Mouse (Mus musculus) MN1 (cell line): Measurements from ENCODE around the gene Rnf215.
A peak's percentile ranks its signal among the peaks of the same experiment; 100 is the strongest.
"Not testable (repeated sequence)": the region's sequence is repeated elsewhere in the genome, so short reads cannot be mapped to it uniquely, and the experiment has no call there.

Experiments used
- DNase-seq: peaks from one replicate; pipeline ENCODE4 v3.0.0-alpha.2; 2016; ENCODE audit warnings: low spot score

Rnf215 gene

DNA sequence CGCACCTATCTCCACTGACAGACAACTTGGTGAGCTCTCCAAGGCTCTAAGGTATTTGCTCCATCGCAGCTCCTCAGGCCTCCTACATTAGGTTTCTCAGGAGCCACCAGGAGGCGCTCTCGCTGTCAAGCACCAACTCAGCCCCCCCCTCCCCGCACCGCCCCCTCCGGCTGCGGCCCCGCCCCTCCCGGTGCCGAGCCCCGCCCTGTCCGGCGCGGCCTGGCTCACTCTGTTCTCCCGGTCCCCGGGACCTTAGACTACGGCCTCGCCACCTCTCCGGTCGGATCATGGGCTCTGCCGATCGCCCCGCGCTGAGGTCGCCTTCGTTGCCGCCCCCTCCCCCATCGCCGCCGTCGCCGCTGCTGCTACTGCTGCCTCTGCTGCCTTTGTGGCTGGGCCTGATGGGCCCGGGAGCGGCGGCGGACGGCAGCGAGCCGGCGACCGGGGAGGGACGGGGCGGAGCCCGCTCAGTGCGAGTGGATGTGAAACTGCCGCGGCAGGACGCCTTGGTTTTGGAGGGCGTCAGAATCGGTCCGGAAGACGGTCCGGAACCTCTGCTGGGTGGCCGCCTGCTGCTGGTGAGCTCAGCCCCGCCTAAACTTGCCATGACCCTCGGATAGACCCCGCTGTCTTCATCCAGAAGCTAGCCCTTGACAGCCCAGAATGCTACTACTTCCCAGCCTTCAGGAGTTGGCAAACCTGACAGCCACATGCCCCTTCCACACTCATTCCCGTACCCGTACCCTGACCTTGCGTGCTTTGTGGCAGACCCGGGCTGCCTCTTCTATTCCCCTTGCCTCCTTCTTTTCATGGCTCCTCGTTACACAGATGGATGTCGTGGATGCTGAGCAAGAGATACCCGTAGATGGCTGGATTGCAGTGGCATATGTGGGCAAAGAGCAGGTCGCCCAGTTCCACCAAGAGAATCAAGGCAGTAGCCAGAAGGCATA, at the start of gene Rnf215:
Rnf215 (plus strand) TSS at position 217 of the 950 bp plus-strand sequence.
- peak; percentile 95 for DNase-seq

DNA sequence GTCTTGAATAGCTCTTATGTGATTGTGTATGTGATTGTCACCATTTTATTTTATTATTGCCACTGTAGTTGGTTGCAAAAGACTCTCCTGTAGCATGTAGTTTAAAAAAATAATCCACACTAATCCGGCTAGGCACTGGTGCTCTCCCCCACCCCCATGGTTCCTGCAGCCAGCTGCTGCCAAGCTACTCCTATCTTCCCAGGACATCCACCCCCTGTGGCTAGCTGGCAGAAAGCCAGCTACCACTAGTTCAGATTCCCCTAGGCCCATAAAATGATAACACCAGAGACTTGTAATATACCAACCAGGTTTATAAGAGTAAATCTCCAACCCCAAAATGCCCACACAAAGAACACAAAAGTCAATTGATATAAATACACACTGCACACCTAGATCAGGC, 48.8 kb upstream of the Rnf215 start:
- peak; percentile 21 for DNase-seq

DNA sequence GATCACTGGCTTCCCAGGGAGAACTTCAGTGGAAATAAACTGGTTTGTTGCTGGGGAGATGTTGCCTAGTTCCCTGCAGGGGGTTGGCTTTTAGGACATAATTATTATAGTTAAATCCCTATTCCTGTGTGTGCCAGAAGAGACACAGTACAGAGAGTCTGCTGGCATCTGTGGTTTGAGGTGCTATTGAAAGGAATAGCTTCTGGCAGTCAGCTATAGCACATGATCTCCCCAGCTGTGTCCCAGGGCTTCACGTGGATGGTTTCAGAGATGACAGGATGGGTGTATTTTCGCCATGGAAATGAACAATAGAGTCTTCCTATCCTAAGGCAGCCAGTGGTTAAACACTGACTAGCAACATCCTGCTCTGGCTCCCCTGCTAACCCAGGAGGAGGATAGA, 47.7 kb upstream of the Rnf215 start:
- DNase-seq: no peak

DNA sequence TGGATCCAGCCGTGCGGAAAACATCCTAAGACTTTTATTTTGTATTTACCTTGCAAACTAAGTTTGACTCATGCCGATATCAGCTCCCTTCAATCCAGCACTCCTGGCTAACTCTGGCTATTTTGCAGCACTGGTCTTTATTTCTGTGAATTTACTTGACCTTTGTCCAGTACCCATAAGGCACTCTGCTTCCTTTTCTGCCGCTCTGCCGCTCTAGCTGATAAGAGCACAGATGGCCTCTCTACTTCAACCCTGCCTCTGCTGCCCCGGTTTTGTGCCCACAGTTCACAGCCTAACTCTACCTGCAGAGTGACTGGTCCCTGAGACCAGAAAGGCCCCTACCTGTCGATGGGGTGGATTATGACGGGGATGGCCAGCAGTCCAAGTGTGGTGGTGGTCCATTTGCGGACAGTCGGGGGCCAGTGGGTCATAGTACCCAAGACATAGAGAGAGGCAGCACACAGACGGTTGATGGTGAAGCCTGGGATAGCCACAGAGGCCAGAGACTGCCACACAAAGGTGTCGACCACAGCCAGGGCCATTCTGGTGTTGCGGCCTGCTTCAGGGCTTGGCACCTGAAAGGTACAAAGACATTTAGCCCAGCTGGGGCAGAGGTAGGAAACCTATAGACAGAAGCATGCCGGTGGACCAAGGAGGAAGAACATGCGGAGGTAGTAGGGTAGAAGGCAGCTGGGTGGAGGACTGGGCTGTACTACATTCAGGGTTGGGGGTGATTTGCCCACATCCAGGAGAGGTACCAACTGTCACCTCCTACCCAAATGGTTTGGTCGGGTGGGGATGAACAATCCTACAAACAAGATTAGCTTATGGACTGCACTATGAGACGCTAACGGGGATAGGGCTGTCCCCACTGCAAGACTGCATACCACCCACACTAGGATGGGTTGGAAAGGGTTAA, 41.3 kb upstream of the Rnf215 start:
- no peak for DNase-seq

DNA sequence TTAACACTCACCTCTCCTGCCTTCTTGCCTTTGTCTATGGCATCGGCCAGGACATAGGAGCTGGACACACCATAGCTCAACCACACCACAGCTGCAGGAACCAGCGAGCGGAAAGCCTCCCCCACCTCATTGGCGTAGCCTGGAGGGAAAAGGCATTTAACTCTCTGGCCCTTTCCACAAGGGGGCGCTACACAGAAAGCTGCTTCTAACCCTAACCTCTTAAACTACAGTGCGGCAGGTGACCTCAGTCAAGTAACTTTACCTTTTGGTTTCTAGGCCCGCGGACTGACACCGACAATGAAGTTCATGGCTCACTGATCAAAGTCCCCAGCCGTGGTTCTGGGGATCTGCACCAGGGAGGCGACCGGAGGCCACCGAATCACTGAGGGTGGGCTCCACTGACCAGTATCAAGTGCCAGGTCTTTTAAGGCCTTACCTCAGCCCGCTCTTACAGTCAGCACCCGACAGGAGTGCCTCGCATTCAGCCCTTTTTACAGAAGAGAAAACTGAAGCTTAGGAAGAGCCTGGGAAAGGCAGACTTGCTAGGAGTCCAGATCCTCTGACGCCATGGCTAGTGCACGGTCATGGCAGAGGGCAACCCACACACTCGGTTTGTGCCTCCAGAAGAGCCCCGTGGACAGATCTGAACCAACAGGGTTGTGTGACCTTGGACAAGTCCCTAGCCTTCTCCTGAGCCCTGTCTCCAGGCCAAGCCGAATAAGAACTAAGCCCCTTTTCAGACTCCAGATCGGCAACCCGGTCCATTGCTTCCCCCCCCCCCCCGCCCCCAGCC, 40.4 kb upstream of the Rnf215 start:
- DNase-seq: no peak

DNA sequence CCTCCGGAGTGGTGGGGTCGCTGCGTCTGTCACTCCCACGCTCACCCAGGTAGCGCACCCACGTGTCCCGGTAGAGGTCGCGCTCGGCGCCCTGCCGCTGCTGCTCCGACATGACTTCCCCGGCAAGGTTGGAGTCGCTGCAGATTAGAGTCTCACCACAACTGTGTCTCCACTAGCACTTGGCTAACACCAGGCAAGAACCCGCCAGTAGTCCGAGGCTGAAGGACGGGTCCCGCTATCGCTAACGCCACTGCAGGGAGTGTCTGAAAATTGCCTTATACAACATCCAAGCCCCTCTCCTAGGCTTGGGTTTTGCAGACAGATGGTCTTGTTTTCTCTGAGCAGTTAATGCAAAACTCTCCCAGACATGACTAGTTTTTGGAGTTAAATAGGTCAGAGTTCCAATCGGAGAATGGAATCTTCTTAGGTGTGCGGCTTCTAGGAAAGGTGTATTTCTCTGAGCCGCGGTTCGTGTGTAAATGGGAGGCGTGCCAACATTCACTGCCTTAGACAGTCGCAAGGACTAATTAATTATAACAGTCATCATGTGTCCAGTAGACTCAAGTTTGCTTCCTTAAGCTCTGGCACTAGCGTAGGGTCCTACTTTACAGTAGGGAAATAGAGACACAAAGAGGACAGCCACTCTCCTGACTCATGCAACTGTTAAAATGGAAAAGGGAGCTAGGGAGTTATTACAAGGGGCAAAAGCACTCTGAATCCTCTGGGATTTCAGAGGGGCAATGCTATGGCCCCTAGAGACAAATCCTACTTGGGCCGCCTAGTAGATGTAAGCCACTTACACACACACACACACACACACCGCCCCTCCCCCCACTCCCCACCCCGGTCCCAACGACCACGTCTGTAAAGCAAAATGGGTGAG, 39.6 kb upstream of the Rnf215 start, which contains the start of gene Mtfp1:
Mtfp1 (minus strand) TSS at position 275 of the 883 bp plus-strand sequence.
- peak; percentile 68 for DNase-seq

DNA sequence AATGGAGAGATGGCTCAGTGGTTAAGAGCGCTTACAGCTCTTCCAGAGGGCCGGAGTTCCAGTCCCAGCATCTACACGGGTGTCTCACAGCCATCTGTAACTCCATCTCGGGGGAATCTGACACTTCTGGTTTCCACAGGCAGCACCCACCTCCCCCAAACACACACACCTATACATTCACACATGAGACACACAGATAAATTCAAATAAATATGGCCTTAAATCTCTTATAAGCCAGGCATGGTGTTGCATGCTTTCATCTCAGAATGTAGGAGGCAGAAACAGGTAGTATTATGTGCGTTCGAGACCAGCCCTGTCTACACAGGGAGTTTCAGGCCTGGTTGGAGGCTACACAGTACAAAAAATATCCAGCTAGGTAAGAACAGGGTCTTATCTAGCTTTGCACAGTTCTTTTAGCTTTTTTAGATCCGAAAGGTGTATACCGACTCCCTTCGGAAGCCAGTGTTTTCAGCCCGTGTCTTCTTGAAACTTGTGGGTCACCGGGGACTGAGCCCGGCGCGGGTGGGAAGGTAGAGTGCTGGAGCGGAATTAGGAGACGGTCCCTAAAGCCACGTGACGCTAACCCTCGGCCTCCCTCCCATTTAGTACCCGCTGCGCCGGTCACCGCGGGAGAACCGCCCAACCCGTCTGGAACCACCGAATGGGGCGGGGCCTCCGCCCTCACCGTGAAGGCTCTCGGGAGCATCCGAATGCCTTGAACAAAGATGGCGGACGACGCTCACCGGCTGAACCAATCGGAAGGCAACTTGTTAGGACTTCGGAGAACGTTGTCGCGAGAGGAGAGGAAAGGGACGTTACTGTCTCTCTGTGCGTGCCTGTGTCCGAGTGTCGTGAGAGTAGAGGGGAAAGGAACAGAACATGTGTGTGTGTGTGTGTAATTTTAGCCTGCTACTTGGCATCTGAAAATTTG, 38.7 kb upstream of the Rnf215 start:
- DNase-seq: peak; percentile 100

DNA sequence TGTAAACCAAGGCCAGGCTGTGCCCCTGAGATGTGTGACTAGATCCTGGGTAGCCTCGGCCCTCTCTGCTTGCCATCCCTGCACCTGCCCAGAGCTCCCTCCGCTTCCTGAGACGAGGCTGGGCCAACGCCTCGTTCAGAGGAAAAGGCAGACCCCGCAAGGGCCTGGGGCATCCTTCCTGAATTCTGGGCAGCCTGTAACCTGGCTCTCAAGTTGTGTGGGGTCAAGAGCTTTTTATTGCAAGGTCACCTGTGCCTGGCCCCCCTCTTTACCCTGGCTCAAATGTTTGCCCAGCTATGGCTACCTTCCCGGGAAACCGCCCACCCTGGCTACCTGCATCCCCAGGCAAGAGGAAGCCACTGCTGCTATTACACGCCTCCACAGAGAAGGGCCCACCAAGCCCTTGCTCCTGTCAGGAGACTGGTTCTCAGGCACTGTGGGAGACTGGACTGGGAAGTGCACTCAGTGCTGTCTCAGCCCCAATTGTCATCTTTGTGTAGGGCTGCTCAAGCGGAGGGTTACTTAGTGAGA, 37.8 kb upstream of the Rnf215 start:
- DNase-seq: no peak

DNA sequence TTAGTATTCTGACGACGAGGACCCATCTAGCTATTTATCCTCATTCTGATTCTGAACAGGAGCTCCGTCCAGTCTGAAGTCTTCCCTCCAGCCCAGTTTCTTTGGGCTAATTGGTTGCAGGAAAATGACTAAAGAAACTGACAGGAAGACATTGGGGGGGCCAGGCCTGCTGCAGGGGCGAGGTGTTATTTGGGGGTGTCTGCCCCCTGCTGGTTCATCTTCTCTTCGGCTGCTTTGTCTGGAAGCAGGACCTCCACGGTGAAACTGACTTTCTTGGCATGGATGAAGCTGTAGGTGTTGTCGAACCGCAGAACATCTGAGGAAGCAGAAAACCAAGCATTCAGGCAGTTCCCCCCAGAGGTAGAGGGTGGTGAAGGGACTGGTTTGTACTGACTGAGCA, 36.9 kb upstream of the Rnf215 start:
- no peak for DNase-seq

DNA sequence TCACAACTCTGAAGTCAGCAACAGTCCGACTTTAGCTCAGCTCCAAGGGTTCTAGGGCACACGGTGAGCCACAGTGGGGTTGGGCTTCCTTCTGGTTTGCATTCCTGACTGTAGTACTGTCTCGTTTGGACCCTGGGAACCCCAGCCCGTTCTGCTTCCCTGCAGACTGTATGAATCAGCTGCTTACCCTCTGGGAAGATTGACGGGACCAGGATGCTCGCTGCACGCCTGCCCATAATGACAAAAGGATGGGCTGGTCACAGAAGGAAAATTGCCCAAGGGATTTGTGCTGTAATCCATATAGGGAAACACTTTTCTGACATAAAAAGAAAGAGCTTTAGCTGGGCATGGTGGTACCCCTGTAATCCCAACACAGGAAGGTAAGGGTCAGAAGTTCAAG, 36.2 kb upstream of the Rnf215 start:
- DNase-seq: no peak

DNA sequence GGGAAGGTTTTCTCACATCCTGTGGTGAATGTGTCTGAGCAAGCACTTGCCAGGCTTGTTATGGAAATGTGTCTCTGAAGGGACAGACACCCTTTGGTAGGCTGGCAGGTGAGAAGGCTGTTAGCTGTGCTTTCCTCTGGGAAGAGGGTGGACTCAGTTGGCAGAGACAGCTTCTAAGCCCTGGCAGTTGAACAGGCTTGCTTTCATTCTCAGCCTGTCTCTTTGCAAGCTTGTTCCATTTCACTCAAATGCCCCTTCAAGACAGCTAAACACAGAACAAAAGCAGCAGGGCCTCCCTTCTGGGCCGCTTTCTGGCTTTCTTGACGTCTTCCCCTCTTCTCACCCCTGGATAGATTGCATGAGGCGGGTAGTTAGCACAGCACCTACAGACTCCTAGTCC, 35.6 kb upstream of the Rnf215 start:
- DNase-seq: no peak

DNA sequence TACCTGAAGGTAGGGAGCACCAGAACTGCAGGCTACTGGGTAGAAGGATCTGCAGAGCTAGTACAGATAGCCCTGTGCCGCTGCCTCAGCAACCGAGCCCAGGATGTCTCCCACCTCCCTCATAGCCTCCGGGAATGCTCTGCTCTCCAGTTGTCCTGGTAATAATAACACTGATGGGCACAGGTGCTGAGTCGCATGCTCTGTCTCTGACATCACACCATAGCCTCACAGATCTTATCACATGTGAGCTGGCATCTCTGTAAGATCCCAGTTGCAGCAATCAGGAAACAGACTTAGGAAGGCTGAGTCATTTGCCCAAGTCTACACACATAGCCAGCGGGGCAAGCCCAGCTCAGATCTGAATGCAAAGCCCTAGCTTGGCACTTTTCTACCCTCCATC, 33.2 kb upstream of the Rnf215 start:
- peak; percentile 75 for DNase-seq

DNA sequence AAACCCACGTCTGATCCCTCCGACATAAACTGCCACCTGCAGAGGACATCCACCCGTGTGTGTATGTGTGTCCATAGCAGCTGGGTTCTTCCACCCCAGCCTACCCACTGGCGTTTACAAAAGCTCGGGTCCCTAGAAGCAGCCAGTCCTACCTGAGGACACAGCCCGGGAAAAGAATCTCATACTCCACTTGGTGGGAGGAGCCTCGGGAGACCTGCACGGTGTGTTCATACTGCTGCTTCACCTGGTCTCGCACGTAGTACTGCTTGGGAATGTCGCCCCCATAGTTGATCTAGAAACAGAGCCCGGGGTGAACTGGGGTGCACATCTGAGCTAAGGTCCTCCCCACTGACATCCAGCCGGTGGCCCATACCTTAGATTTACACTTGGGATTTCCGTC, 31.5 kb upstream of the Rnf215 start:
- DNase-seq: no peak

DNA sequence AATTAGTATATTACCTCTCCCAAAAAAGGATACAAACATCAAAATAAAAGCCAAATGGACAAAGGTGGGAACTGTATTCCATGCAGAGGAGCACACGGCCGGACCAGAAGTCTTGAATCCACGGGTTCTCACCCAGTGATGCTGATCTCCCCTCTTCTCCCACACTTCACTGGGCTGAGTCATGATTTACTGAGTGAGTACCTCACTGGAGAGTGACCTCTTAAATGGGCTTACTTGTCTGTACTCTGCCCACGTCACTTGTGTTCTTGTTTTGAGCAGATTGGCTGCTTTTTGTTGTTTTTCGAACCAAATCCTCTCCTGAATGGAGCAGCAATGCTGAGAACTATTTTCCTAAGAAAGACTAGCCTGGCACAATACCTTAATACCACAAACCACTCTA, 30.0 kb upstream of the Rnf215 start:
- no peak for DNase-seq

DNA sequence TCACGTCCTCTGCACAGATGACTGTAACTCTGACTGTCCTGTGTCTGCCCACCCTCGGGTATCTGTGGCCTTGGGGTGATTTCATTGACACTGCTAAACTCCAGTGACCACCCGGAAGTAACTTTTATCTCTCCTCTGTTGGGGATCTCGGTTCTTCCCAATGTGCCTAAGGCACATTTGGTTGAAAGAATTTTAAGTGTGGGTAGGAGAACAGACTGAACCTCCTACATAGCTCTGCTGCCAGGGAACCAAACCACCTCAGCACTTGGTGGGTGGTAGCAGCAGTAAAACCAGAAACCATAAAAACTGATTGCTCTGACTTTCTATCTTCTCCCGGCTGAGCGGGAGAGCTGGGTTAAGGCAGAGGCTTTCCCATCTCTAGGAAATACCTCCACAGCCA, 29.6 kb upstream of the Rnf215 start:
- DNase-seq: no peak

DNA sequence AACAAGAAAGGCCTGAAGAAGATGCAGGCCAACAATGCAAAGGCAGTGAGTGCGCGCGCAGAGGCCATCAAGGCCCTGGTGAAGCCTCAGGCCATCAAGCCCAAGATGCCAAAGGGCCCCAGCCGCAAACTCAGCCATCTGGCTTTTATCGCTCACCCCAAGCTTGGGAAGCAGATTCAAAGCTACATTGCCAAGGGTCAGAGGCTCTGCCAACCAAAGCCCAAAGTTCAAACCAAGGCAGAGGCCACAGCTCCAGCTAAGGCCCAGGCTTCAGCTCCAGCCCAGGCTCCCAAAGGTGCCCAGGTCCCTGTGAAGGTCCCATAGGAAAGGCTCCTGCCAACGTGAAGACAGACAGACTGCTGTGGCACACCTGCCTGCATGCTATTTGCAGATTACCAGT, 27.1 kb upstream of the Rnf215 start:
- not testable (repeated sequence) for DNase-seq

DNA sequence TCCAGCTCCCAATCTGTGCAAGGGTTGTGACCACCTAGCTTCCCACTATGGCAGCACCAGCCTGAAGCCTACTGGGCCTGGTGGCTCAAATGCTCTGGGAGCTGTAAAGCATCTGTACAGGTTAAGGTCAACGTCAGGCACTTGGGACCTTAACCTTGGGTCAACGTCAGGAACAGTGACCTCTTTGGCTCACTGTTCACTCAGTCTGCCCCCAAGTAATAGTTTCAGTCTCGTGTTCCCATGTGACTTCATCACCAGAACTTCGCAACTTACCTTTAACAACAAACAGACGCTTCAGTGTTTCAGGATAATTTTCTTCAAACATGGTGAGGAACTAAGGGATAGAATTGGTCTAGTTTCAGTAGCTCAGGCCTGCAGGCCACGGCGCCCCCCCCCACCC, 26.3 kb upstream of the Rnf215 start:
- DNase-seq: no peak

DNA sequence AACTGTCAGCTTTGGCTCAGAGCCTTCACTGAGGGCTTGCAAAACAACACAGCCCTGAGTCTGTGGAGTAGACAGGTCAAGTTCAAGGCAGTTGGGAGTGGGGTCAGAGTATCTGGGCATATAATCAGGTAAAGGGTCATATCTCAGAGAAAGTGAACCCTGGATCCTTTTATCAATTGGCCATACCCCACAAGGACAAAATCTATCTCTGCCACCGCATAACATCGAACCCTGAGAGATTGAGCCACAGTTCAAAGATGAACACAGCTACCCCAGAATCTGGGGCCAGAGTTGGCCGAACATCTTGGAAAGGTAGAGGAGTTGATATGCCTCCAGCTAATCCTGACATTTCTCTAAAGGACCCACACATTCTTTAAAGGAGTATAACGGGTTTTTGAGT, 23.0 kb upstream of the Rnf215 start:
- DNase-seq: no peak

DNA sequence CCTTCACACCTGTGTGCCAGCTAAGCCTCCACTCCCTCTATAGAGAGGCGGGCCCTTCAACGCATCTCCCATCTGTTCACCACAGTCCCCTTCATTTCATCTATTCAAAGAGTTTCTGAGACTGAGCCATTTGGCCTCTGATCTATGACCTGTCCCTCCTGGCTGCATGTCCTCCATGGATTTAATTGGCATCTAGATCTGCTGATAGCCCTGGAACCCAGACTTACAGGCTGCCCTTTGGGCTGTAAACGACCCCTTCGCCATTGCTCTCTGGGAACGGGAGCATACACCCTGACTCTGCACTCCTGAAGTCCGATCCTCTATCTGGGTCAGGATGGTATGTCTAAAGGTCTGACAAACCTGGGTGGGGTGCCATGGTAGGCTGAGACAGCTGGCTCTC, 22.1 kb upstream of the Rnf215 start:
- no peak for DNase-seq

DNA sequence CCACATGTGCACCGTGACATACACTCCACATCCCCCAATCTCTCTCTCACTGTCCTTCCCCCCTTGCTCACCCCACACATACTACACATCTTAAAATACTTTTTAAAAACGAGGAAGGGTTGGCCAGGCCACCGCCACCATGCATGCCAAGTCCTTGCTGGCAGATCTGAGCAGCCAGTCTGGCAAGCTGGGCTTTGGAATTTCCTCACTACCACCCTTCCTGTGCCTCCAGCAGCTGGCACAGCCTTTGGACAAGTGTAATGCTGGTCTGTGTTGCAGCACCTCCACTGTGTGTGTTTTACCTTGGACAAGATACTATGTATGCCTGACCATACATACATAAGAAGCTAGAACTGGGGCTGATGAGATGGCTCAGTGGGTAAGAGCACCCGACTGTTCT, 21.5 kb upstream of the Rnf215 start:
- no peak for DNase-seq
